Mouse (Mus musculus) bone marrow macrophage, adult 2 months (primary cell): ENCODE data around the gene Hoxb3.

ENCODE experiments used
- CTCF ChIP-seq: IDR thresholded peaks from 2 replicates; pipeline ENCODE4 v1.5.1; 2012; ENCODE audit warnings: low read depth, mild to moderate bottlenecking, low read length, moderate library complexity
- POLR2A ChIP-seq: IDR thresholded peaks from 2 replicates; pipeline ENCODE4 v1.6.1; 2012; ENCODE audit warnings: mild to moderate bottlenecking, low read depth, low read length, borderline replicate concordance

- no peak for TF ChIP-seq CTCF
- no peak for TF ChIP-seq POLR2A
These were observed 25.9 kb downstream of the Hoxb3 start for GRCm38 (mm10) chr11:96348988-96349387.
